Mouse (Mus musculus) embryonic facial prominence, embryonic 11.5 days (tissue): ENCODE results near the gene Phgr1. TPM values are rescaled to one million over a fixed set of nuclear protein-coding genes. Genes with fewer than 3 reads are reported as not detected.

Source experiments
- ATAC-seq: fragments of 200-750 bp; cut with Nextera tagmentation; replicated peaks from 2 replicates; pipeline ENCODE4 v1.8.0; 2017; ENCODE audit warnings: low read depth; ENCODE audit not compliant: insufficient number of reproducible peaks, low FRiP score, low TSS enrichment
- DNase-seq: peaks from one replicate; pipeline ENCODE4 v3.0.0-alpha.2; 2015; ENCODE audit warnings: low spot score
- H3K27ac ChIP-seq: fragments of 300-500 bp; sonication (generic); replicated peaks from 2 replicates; pipeline ENCODE4 v1.5.1; 2014; ENCODE audit warnings: mild to moderate bottlenecking, low read depth, low read length, control low read depth
- H3K27me3 ChIP-seq: fragments of 300-500 bp; sonication (generic); 2 replicates; pipeline ENCODE4 v1.6.1; 2014; ENCODE audit warnings: mild to moderate bottlenecking, low read length, moderate library complexity, mixed read lengths; ENCODE audit not compliant: control insufficient read depth, insufficient read depth
- H3K36me3 ChIP-seq: fragments of 300-500 bp; sonication (generic); replicated peaks from 2 replicates; pipeline ENCODE4 v1.6.1; 2014; ENCODE audit warnings: low read depth, mild to moderate bottlenecking, low read length, moderate library complexity, mixed read lengths; ENCODE audit not compliant: control insufficient read depth, insufficient read depth
- H3K4me1 ChIP-seq: fragments of 300-500 bp; sonication (generic); 2 replicates; pipeline ENCODE4 v1.6.1; 2014; ENCODE audit warnings: low read length, mixed read lengths; ENCODE audit not compliant: control insufficient read depth, insufficient read depth
- H3K4me2 ChIP-seq: fragments of 300-500 bp; sonication (generic); 2 replicates; pipeline ENCODE4 v1.6.1; 2014; ENCODE audit warnings: low read depth, mild to moderate bottlenecking, control low read depth, low read length, moderate library complexity
- H3K4me3 ChIP-seq: fragments of 300-500 bp; sonication (generic); 2 replicates; pipeline ENCODE4 v1.5.1; 2014; ENCODE audit warnings: low read depth, low read length, control low read depth
- H3K9ac ChIP-seq: fragments of 300-500 bp; sonication (generic); replicated peaks from 2 replicates; pipeline ENCODE4 v1.6.1; 2014; ENCODE audit warnings: mild to moderate bottlenecking, control low read depth, low read length
- H3K9me3 ChIP-seq: fragments of 300-500 bp; sonication (generic); replicated peaks from 2 replicates; pipeline ENCODE4 v1.6.1; 2016; ENCODE audit warnings: mild to moderate bottlenecking, low read length, inconsistent platforms, mixed read lengths; ENCODE audit not compliant: control insufficient read depth
- WGBS: fragments of 180-500 bp; shearing (Covaris S2); extraction: QIAGEN DNeasy Blood & Tissue Kit; methylation state at CpG from one replicate; pipeline ENCODE4 v1.1.7; 2014; 5-methylcytosine and 5-hydroxymethylcytosine counted together
- polyA plus RNA-seq: library from polyadenylated mRNA; unstranded; fragments of >200 nt; fragmentation: Nextera tagmentation; extraction: Ambion mirVana; gene quantifications from 2 replicates; pipeline ENCODE4 v1.2.1, GENCODE M21; 2014

Phgr1 gene
- polyA plus RNA-seq, 1 experiment from 2014 or later: not detected

DNA sequence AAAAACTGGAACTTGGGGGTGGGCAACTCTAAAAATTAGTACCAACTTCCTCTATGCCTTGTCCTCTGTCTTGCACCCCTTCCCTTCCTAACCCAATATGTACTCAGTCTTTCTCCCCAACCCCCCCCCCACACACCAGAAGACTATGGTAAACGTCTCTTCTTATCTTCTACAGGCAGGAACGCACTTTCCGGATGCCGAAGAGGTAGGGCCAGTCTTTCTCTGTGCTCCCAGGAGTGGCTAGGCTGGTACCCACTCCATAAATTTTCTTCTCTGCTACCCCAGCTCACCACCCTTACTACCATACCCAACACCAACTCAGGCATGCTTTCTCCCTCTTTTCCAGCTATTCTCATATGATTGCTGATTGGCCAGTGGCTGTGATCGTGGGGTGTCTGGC, 14.0 kb downstream of the Phgr1 start:
- Histone ChIP-seq H3K4me2 (no peak overlapping the region), H3K9ac (no peak overlapping the region), H3K9me3 (no peaks in the 10 kb centered on the region), H3K27ac (no peak overlapping the region), H3K4me1 (no peaks in the 10 kb centered on the region), H3K27me3 (no peaks in the 10 kb centered on the region), H3K4me3 (no peak overlapping the region), H3K36me3 (no peaks in the 10 kb centered on the region)
- DNase-seq (no peak), ATAC-seq (no peak)
- 86% methylated on average over 5 of the region's 5 CpGs for WGBS

DNA sequence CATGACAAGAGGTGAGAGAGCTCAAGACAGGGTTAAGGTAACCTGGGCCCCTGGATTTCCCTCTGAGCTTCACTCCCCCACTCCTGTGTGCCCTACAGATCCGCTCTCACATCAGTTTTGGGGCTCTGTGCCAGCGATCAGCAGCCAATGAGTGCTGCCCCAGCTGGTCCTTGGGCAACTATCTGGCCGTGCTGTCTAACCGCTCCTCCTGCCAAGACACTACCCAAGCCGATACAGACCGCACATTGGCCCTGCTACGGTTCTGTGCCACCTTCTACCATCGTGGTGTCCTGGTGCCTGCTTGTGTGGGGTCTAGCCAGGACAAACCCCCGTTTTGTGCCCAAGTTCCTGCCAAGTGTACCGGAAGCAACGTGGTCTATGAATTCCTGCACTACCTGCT, 16.9 kb downstream of the Phgr1 start:
- H3K4me2 ChIP-seq: no peak overlapping the region
- H3K27ac ChIP-seq: no peak overlapping the region
- H3K27me3 ChIP-seq: no peaks in the 10 kb centered on the region
- 90% methylated on average over 11 of the region's 11 CpGs for WGBS
- H3K9me3 ChIP-seq: no peaks in the 10 kb centered on the region
- no peak overlapping the region for H3K9ac ChIP-seq
- H3K4me3 ChIP-seq: no peak overlapping the region
- no peaks in the 10 kb centered on the region for H3K4me1 ChIP-seq
- ATAC-seq: no peak
- H3K36me3 ChIP-seq: no peaks in the 10 kb centered on the region
- DNase-seq: no peak

DNA sequence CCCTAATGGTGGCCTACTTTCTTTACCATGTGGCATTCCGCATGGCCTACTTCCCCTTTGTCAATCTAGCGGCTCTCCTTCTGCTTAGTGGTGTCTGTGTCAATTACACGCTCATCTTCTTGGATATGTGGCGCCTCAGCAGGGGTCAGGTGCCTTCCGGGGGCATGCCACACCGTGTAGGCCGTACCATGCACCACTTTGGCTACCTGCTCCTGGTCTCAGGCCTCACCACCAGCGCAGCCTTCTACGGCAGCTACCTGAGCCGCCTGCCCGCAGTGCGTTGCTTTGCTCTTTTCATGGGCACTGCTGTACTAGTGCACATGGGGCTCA, 17.6 kb downstream of the Phgr1 start:
- Histone ChIP-seq H3K27me3 (no peaks in the 10 kb centered on the region), H3K9ac (no peak overlapping the region), H3K27ac (no peak overlapping the region), H3K36me3 (no peaks in the 10 kb centered on the region), H3K4me1 (no peaks in the 10 kb centered on the region), H3K4me2 (peak overlapping the region; percentile 7; the same call in 1 of the 2 replicates), H3K4me3 (no peak overlapping the region), H3K9me3 (no peaks in the 10 kb centered on the region)
- no peak; the same call in 1 of the 2 replicates for ATAC-seq
- no peak for DNase-seq
- WGBS: 53% methylated on average over 12 of the region's 12 CpGs

DNA sequence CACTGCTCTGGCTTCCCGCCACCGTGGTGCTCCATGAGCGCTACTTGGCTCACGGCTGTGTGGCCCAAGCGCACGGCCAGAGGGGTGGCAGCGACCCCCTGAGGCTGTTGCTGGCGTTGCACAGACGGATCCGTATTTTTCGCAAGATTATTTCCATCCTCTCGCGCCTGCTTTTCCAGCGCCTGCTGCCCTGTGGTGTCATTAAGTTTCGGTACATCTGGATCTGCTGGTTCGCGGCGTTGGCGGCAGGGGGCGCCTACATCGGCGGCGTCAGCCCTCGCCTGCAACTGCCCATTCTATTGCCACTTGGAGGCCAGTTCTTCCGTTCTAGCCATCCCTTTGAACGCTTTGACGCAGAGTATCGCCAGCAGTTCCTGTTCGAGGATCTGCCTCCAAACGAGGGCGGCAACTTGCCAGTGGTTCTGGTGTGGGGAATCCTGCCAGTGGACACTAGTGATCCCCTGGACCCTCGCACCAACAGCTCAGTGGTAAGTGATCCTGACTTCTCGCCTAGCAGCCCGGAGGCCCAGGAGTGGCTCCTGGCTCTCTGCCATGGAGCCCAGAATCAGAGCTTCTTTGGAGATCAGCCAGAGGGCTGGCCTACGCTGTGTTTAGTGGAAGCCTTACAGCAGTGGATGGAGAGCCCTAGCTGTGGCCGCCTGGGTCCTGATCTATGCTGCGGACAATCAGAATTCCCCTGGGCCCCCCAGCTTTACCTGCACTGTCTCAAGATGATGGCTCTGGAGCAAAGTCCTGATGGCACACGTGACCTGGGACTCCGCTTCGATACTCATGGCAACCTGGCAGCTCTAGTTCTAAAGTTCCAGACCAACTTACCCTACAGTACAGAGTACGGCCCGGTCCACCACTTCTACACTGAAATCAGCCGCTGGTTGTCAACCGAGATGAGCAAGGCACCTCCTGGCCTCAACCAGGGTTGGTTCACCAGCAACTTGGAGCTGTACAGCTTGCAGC, 18.3 kb downstream of the Phgr1 start:
- Histone ChIP-seq H3K27me3 (no peaks in the 10 kb centered on the region), H3K36me3 (no peaks in the 10 kb centered on the region), H3K9ac (no peak overlapping the region), H3K4me3 (no peak overlapping the region), H3K4me2 (peak overlapping the region; percentile 7; the same call in 1 of the 2 replicates), H3K9me3 (no peaks in the 10 kb centered on the region), H3K27ac (no peak overlapping the region), H3K4me1 (no peaks in the 10 kb centered on the region)
- peak; percentile 73 for DNase-seq
- WGBS: 27% methylated on average over 44 of the region's 44 CpGs
- peak; percentile 31; the same call in 1 of the 2 replicates for ATAC-seq

DNA sequence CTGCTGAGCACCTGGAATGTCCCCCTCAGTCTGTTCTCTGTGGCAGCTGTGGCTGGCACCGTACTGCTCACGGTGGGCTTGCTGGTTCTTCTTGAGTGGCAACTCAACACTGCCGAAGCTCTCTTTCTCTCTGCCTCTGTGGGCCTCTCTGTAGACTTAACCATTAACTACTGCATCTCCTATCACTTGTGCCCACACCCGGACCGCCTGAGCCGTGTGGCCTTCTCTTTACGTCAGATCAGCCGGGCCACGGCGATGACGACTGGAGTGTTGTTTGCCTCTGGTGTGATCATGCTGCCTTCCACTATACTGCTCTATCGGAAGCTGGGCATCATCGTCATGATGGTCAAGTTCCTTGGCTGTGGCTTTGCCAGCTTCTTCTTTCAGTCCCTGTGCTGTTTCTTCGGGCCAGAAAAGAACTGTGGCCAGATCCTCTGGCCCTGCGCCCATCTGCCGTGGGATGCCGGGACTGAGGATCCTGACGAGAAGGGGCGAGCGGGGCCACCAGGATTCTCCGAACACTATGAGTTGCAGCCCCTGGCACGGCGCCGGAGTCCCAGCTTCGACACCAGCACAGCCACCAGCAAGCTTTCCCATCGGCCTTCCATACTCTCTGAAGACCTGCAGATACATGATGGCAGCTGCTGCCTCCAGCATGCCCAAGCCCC, 19.2 kb downstream of the Phgr1 start:
- Histone ChIP-seq H3K9me3 (no peaks in the 10 kb centered on the region), H3K4me3 (no peak overlapping the region), H3K4me1 (no peaks in the 10 kb centered on the region), H3K27ac (no peak overlapping the region), H3K27me3 (no peaks in the 10 kb centered on the region), H3K9ac (no peak overlapping the region), H3K36me3 (no peaks in the 10 kb centered on the region), H3K4me2 (no peak overlapping the region)
- no peak for DNase-seq
- 94% methylated on average over 26 of the region's 26 CpGs for WGBS
- ATAC-seq: no peak

DNA sequence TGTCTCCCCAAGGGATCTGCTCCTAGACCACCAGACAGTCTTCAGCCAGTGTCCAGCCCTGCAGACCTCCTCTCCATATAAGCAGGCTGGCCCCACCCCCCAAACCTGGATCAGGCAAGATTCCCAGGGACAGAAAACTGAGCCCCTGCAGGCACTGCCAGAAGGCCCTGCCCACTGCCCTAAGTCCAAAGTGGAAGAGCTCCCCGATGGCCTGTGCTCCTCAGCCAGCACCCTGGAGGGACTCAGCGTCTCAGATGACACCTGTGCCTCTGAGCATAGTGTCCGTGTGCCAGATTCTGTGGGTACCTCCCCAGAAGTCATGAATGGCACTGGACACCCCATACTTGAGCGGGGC, 19.7 kb downstream of the Phgr1 start:
- WGBS: 69% methylated on average over 4 of the region's 4 CpGs
- H3K9me3 ChIP-seq: no peaks in the 10 kb centered on the region
- no peak for DNase-seq
- no peaks in the 10 kb centered on the region for H3K4me1 ChIP-seq
- ATAC-seq: no peak
- H3K36me3 ChIP-seq: no peaks in the 10 kb centered on the region
- H3K4me3 ChIP-seq: no peak overlapping the region
- no peaks in the 10 kb centered on the region for H3K27me3 ChIP-seq
- H3K4me2 ChIP-seq: no peak overlapping the region
- no peak overlapping the region for H3K27ac ChIP-seq
- H3K9ac ChIP-seq: no peak overlapping the region

DNA sequence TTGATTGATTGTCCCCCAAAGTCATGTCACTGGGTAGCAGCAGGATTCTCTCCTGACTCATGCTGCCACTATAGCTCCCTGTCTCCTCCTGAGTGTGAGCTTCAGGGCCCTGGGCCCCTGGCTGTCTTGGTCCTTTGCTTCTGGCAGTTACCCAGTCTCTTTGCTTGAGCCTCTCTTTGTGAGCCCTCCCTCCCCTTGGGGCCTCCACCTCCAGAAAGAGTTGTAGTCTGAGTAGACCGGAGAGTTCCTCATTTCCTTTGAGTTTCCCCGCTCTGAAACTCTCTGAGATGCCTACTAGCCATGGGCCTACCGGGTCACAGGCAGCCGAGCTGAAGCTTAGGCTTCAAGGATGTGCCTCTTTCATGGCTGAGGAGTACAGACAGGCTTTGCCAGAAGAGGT, 21.1 kb downstream of the Phgr1 start:
- ATAC-seq: no peak
- Histone ChIP-seq H3K4me2 (no peak overlapping the region), H3K9me3 (no peaks in the 10 kb centered on the region), H3K36me3 (no peaks in the 10 kb centered on the region), H3K27me3 (no peaks in the 10 kb centered on the region), H3K4me1 (no peaks in the 10 kb centered on the region), H3K27ac (no peak overlapping the region), H3K9ac (no peak overlapping the region), H3K4me3 (no peak overlapping the region)
- WGBS: 82% methylated on average over 4 of the region's 4 CpGs
- no peak for DNase-seq

DNA sequence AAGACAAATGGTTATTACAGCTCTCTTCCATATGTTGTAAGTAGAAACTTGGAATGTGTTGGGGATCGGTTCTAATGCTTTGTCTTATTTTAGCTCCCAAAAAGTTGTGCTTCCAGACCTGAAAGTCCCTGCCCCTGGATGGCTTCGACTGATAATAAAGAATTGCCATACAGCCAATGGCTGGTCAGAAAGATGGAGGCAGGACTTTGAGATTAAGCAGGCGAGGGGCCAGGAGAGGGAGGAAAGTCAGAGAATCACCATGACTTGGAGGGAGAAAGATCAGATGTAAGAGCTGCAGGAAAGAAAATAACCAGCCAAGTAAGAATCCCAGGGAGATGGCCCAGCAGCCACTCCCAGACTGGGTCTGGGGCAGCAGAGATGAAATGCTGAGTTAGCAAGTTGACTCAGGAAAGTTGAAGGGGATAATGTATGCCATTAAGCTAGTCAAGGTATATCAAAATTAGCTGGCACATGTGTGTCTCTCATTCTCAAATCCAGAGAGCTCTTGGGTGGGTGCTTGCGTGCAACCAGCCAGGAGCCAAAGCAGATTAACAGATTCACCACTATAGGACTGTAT, 30.1 kb downstream of the Phgr1 start:
- Histone ChIP-seq H3K36me3 (no peaks in the 10 kb centered on the region), H3K9ac (no peak overlapping the region), H3K27ac (no peak overlapping the region), H3K4me3 (no peak overlapping the region), H3K4me2 (no peak overlapping the region), H3K9me3 (no peaks in the 10 kb centered on the region), H3K27me3 (no peaks in the 10 kb centered on the region), H3K4me1 (no peaks in the 10 kb centered on the region)
- ATAC-seq (no peak), DNase-seq (no peak)
- 71% methylated on average over 4 of the region's 4 CpGs for WGBS
